Mouse (Mus musculus): Measurements from ENCODE around the gene Nceh1. TPM values are rescaled to one million over a fixed set of nuclear protein-coding genes. Genes with fewer than 3 reads are reported as not detected.
"Not testable (repeated sequence)": the region's sequence is repeated elsewhere in the genome, so short reads cannot be mapped to it uniquely, and the experiment has no call there.

Nceh1 gene
- polyA plus RNA-seq, 1 experiment: 15.5 TPM

- 55% methylated on average over 5 of the region's 5 CpGs for WGBS
- H3K27me3 ChIP-seq (ENCODE audit: control insufficient read depth, insufficient read depth, low read length): no peaks in the 10 kb centered on the region
These were observed 84.6 kb downstream of the Nceh1 start for GRCm38 (mm10) chr3:27267327-27267726.

GRCm38 (mm10) chr3:27267887-27268286 lies 85.1 kb downstream of the Nceh1 start:
- Histone ChIP-seq H3K27me3 (ENCODE audit: control insufficient read depth, insufficient read depth, low read length) (no peaks in the 10 kb centered on the region), H3K27ac (ENCODE audit: insufficient read depth, low read depth, low read length) (no peak overlapping the region), H3K4me1 (ENCODE audit: control insufficient read depth, insufficient read depth, insufficient read length, low read length) (peaks cover 2% of the 10 kb centered on the region; the same call in 1 of the 2 replicates), H3K36me3 (ENCODE audit: control insufficient read depth, insufficient read depth, low read length) (no peaks in the 10 kb centered on the region), H3K4me3 (ENCODE audit: low read depth, low read length) (no peak overlapping the region)
- TF ChIP-seq CTCF (IDR thresholded peaks at IDR 0.05; ENCODE audit: extremely low read depth, insufficient read length, insufficient replicate concordance, low read depth, low read length) (no peak), POLR2A (IDR thresholded peaks at IDR 0.05; ENCODE audit: low read depth, low read length) (no peak)
- 80% methylated on average over 4 of the region's 4 CpGs for WGBS

More at GRCm38 (mm10) chr3:27267327-27267726, 84.6 kb downstream of the Nceh1 start:
- H3K4me1 ChIP-seq (ENCODE audit: control insufficient read depth, insufficient read depth, insufficient read length, low read length): no peaks in the 10 kb centered on the region; the same call in 1 of the 2 replicates
- TF ChIP-seq CTCF (IDR thresholded peaks at IDR 0.05; ENCODE audit: extremely low read depth, insufficient read length, insufficient replicate concordance, low read depth, low read length): no peak
- no peak for TF ChIP-seq POLR2A (IDR thresholded peaks at IDR 0.05; ENCODE audit: low read depth, low read length)
- H3K36me3 ChIP-seq (ENCODE audit: control insufficient read depth, insufficient read depth, low read length): no peaks in the 10 kb centered on the region
- H3K4me3 ChIP-seq (ENCODE audit: low read depth, low read length): no peak overlapping the region
- H3K27ac ChIP-seq (ENCODE audit: insufficient read depth, low read depth, low read length): peak overlapping the region; percentile 44; the same call in 1 of the 2 replicates

- no peak for TF ChIP-seq POLR2A (IDR thresholded peaks at IDR 0.05; ENCODE audit: low read depth, low read length)
- H3K27ac ChIP-seq (ENCODE audit: insufficient read depth, low read depth, low read length): no peak overlapping the region
- H3K4me1 ChIP-seq (ENCODE audit: control insufficient read depth, insufficient read depth, insufficient read length, low read length): peaks cover 6% of the 10 kb centered on the region; the same call in 1 of the 2 replicates
- no peak overlapping the region for H3K4me3 ChIP-seq (ENCODE audit: low read depth, low read length)
- no peaks in the 10 kb centered on the region for H3K27me3 ChIP-seq (ENCODE audit: control insufficient read depth, insufficient read depth, low read length)
- 28% methylated on average over 4 of the region's 4 CpGs for WGBS
- no peaks in the 10 kb centered on the region for H3K36me3 ChIP-seq (ENCODE audit: control insufficient read depth, insufficient read depth, low read length)
These were observed 86.4 kb downstream of the Nceh1 start for GRCm38 (mm10) chr3:27269151-27269550.

GRCm38 (mm10) chr3:27270160-27270962 lies 87.6 kb downstream of the Nceh1 start:
- Histone ChIP-seq H3K4me3 (ENCODE audit: low read depth, low read length) (no peak overlapping the region), H3K27me3 (ENCODE audit: control insufficient read depth, insufficient read depth, low read length) (no peaks in the 10 kb centered on the region), H3K36me3 (ENCODE audit: control insufficient read depth, insufficient read depth, low read length) (no peaks in the 10 kb centered on the region), H3K27ac (ENCODE audit: insufficient read depth, low read depth, low read length) (peak overlapping the region; percentile 77), H3K4me1 (ENCODE audit: control insufficient read depth, insufficient read depth, insufficient read length, low read length) (peaks cover 6% of the 10 kb centered on the region; the same call in 1 of the 2 replicates)
- TF ChIP-seq POLR2A (IDR thresholded peaks at IDR 0.05; ENCODE audit: low read depth, low read length) (no peak), CTCF (IDR thresholded peaks at IDR 0.05; ENCODE audit: extremely low read depth, insufficient read length, insufficient replicate concordance, low read depth, low read length) (peak; percentile 61; the same call in 1 of the 2 replicates)
- 11% methylated on average over 11 of the region's 11 CpGs for WGBS

GRCm38 (mm10) chr3:27272926-27273745 lies 90.4 kb downstream of the Nceh1 start:
- Histone ChIP-seq H3K27ac (ENCODE audit: insufficient read depth, low read depth, low read length) (peak overlapping the region; percentile 90), H3K27me3 (ENCODE audit: control insufficient read depth, insufficient read depth, low read length) (no peaks in the 10 kb centered on the region), H3K36me3 (ENCODE audit: control insufficient read depth, insufficient read depth, low read length) (no peaks in the 10 kb centered on the region), H3K4me1 (ENCODE audit: control insufficient read depth, insufficient read depth, insufficient read length, low read length) (peaks cover 6% of the 10 kb centered on the region; the same call in 1 of the 2 replicates), H3K4me3 (ENCODE audit: low read depth, low read length) (no peak overlapping the region)
- TF ChIP-seq POLR2A (IDR thresholded peaks at IDR 0.05; ENCODE audit: low read depth, low read length) (no peak), CTCF (IDR thresholded peaks at IDR 0.05; ENCODE audit: extremely low read depth, insufficient read length, insufficient replicate concordance, low read depth, low read length) (no peak)
- WGBS: 10% methylated on average over 7 of the region's 7 CpGs

GRCm38 (mm10) chr3:27279286-27279925 lies 96.6 kb downstream of the Nceh1 start:
- H3K36me3 ChIP-seq (ENCODE audit: control insufficient read depth, insufficient read depth, low read length); H3K27me3 ChIP-seq (ENCODE audit: control insufficient read depth, insufficient read depth, low read length); H3K4me3 ChIP-seq (ENCODE audit: low read depth, low read length): not testable (repeated sequence)
- peaks cover 15% of the 10 kb centered on the region; the same call in 1 of the 2 replicates for H3K4me1 ChIP-seq (ENCODE audit: control insufficient read depth, insufficient read depth, insufficient read length, low read length)
- H3K27ac ChIP-seq (ENCODE audit: insufficient read depth, low read depth, low read length): peak overlapping the region; percentile 35; the same call in 1 of the 2 replicates
- WGBS: 94% methylated on average over 14 of the region's 14 CpGs

Data from small intestine, adult 2 months (tissue).